Mouse (Mus musculus) E14TG2a.4 (cell line): ENCODE measurements around the gene Aspa.
A peak's percentile ranks its signal among the peaks of the same experiment; 100 is the strongest.
"Not testable (repeated sequence)": the region's sequence is repeated elsewhere in the genome, so short reads cannot be mapped to it uniquely, and the experiment has no call there.

Experiments used
- H3K27me3 ChIP-seq: 2 replicates; pipeline ENCODE4 v1.6.1; 2014; ENCODE audit warnings: low read length, control low read depth; ENCODE audit not compliant: insufficient read depth
- H3K36me3 ChIP-seq: 2 replicates; pipeline ENCODE4 v1.6.1; 2014; ENCODE audit warnings: low read length, control low read depth; ENCODE audit not compliant: insufficient read depth
- H3K4me1 ChIP-seq: replicated peaks from 2 replicates; pipeline ENCODE4 v1.6.1; 2014; ENCODE audit warnings: low read depth, low read length, control low read depth
- H3K4me3 ChIP-seq: replicated peaks from 2 replicates; pipeline ENCODE4 v1.5.1; 2014; ENCODE audit warnings: mild to moderate bottlenecking, low read length
- H3K9me3 ChIP-seq: 2 replicates; pipeline ENCODE4 v1.6.1; 2014; ENCODE audit warnings: low read length, control low read depth
- CTCF ChIP-seq: conservative IDR thresholded peaks from 2 replicates; pipeline ENCODE4 v1.5.1; 2014; ENCODE audit warnings: low read length
- NANOG ChIP-seq: IDR thresholded peaks from 2 replicates; pipeline ENCODE4 v1.6.1; 2014; ENCODE audit warnings: borderline replicate concordance, low read length, mixed read lengths
- POU5F1 ChIP-seq: IDR thresholded peaks from 2 replicates; pipeline ENCODE4 v1.6.1; 2014; ENCODE audit warnings: low read length, borderline replicate concordance

Aspa gene

DNA sequence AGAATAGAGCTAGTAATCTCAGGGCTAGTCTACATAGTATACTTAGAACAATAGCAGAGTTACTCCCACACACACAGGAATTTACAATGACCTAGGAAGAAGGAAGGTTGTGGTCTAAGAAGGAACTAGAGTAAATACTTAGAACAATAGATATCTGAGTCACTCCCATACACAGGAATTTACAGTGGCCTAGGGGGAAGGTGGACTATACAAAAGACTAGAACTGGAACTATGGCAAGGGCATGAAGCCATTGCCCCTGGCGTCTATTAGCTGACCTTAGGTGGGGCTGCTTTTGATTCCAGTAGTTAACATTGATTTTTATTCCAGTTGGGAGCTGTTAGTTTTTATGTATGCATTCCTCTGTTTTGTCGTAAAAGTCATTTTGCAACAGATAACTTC, 10.8 kb downstream of the Aspa start:
- H3K9me3 ChIP-seq, H3K27me3 ChIP-seq, H3K4me3 ChIP-seq, H3K36me3 ChIP-seq: not testable (repeated sequence)
- peak; percentile 61; the same call in 1 of the 2 replicates for TF ChIP-seq NANOG
- H3K4me1 ChIP-seq, result peaks cover 34% of the 10 kb centered on the region

- Histone ChIP-seq H3K27me3 (no peaks in the 10 kb centered on the region), H3K36me3 (peaks cover 4% of the 10 kb centered on the region; the same call in 1 of the 2 replicates), H3K4me1 (peaks cover 34% of the 10 kb centered on the region), H3K4me3 (no peak overlapping the region), H3K9me3 (peaks cover 3% of the 10 kb centered on the region; the same call in 1 of the 2 replicates)
- TF ChIP-seq CTCF (no peak), NANOG (no peak), POU5F1 (no peak)
Observed at GRCm38 (mm10) chr11:73315961-73316360, 13.4 kb downstream of the Aspa start.

- H3K9me3 ChIP-seq, result no peaks in the 10 kb centered on the region
- no peaks in the 10 kb centered on the region for H3K36me3 ChIP-seq
- H3K4me1 ChIP-seq, result no peaks in the 10 kb centered on the region
- TF ChIP-seq NANOG (no peak; the same call in 1 of the 2 replicates), CTCF (no peak)
- no peaks in the 10 kb centered on the region for H3K27me3 ChIP-seq
- H3K4me3 ChIP-seq, result no peak overlapping the region
Observed at GRCm38 (mm10) chr11:73303123-73303522, 26.3 kb downstream of the Aspa start.

- H3K9me3 ChIP-seq, result no peaks in the 10 kb centered on the region
- no peak for TF ChIP-seq CTCF
- no peak for TF ChIP-seq POU5F1
- no peak for TF ChIP-seq NANOG
- peaks cover 19% of the 10 kb centered on the region for H3K27me3 ChIP-seq
- no peaks in the 10 kb centered on the region for H3K4me1 ChIP-seq
- H3K4me3 ChIP-seq, result no peak overlapping the region
- no peaks in the 10 kb centered on the region for H3K36me3 ChIP-seq
Observed at GRCm38 (mm10) chr11:73289621-73290020, 39.8 kb downstream of the Aspa start.

- no peak for TF ChIP-seq POU5F1
- TF ChIP-seq NANOG, result no peak
- no peak for TF ChIP-seq CTCF
- Histone ChIP-seq H3K4me1 (no peaks in the 10 kb centered on the region; the same call in 1 of the 2 replicates), H3K36me3 (no peaks in the 10 kb centered on the region), H3K9me3 (no peaks in the 10 kb centered on the region), H3K27me3 (peaks cover 35% of the 10 kb centered on the region), H3K4me3 (no peak overlapping the region)
Observed at GRCm38 (mm10) chr11:73284351-73284750, 45.0 kb downstream of the Aspa start.

DNA sequence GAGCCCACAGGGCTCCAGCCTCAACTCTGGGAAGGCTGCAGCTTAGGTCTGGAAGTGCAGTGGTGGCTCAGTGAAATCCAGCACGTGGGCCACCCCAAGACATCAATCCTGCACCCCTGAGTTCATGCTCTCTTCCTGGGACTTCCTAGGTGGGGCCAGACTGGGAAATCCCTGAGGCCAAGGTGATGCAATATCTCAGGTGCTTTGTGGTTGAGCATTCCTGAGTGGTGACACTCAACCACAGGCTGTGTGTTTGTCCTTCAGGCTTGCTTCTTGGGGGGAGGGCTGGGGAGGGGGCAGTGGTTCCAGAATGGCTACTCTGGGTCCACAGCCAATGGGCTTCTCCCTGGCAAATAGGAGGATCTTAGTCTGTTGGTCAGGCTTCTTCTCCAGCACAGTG, 45.5 kb downstream of the Aspa start:
- H3K9me3 ChIP-seq, result no peaks in the 10 kb centered on the region
- no peak for TF ChIP-seq NANOG
- TF ChIP-seq POU5F1, result no peak
- no peak for TF ChIP-seq CTCF
- peaks cover 35% of the 10 kb centered on the region for H3K27me3 ChIP-seq
- no peaks in the 10 kb centered on the region; the same call in 1 of the 2 replicates for H3K4me1 ChIP-seq
- no peaks in the 10 kb centered on the region for H3K36me3 ChIP-seq
- no peak overlapping the region for H3K4me3 ChIP-seq

- TF ChIP-seq NANOG (no peak), CTCF (no peak), POU5F1 (no peak)
- Histone ChIP-seq H3K9me3 (no peaks in the 10 kb centered on the region), H3K4me3 (no peak overlapping the region), H3K4me1 (no peaks in the 10 kb centered on the region; the same call in 1 of the 2 replicates), H3K36me3 (no peaks in the 10 kb centered on the region), H3K27me3 (peaks cover 37% of the 10 kb centered on the region)
Observed at GRCm38 (mm10) chr11:73283369-73283768, 46.0 kb downstream of the Aspa start.

GRCm38 (mm10) chr11:73281528-73282027, 47.8 kb downstream of the Aspa start:
- H3K4me1 ChIP-seq, result no peaks in the 10 kb centered on the region; the same call in 1 of the 2 replicates
- no peaks in the 10 kb centered on the region for H3K36me3 ChIP-seq
- no peaks in the 10 kb centered on the region for H3K9me3 ChIP-seq

DNA sequence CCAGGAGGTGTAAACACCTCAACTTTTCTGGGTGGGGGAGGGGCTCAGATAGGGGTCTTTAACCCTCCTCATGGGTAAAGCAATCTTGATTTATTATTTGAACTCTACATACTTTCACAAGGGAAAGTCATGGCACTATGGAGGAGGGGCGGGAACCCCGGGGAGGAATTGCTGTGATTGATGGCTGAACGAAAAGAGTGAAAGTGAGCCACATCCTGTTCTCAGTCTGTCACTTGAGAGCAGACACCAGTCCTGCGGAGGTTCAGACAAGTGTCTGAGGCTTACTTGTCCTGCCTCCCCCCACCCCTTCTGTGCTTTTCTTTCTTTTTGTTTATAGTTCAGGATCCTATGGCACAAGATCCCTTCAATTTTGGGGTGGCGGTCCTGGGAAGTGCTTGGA, 48.7 kb downstream of the Aspa start:
- Histone ChIP-seq H3K4me1 (no peaks in the 10 kb centered on the region; the same call in 1 of the 2 replicates), H3K9me3 (no peaks in the 10 kb centered on the region), H3K27me3 (peaks cover 27% of the 10 kb centered on the region; the same call in 1 of the 2 replicates), H3K36me3 (no peaks in the 10 kb centered on the region), H3K4me3 (no peak overlapping the region)
- TF ChIP-seq CTCF (no peak), NANOG (no peak), POU5F1 (no peak)

More at GRCm38 (mm10) chr11:73281528-73282027, 47.8 kb downstream of the Aspa start:
- Histone ChIP-seq H3K4me3 (peak overlapping the region; percentile 60), H3K27me3 (peaks cover 36% of the 10 kb centered on the region)
- TF ChIP-seq POU5F1 (no peak), CTCF (peak; percentile 10; the same call in 1 of the 2 replicates)
